Mouse (Mus musculus): ENCODE data around the gene Dolk.

Dolk gene

DNA sequence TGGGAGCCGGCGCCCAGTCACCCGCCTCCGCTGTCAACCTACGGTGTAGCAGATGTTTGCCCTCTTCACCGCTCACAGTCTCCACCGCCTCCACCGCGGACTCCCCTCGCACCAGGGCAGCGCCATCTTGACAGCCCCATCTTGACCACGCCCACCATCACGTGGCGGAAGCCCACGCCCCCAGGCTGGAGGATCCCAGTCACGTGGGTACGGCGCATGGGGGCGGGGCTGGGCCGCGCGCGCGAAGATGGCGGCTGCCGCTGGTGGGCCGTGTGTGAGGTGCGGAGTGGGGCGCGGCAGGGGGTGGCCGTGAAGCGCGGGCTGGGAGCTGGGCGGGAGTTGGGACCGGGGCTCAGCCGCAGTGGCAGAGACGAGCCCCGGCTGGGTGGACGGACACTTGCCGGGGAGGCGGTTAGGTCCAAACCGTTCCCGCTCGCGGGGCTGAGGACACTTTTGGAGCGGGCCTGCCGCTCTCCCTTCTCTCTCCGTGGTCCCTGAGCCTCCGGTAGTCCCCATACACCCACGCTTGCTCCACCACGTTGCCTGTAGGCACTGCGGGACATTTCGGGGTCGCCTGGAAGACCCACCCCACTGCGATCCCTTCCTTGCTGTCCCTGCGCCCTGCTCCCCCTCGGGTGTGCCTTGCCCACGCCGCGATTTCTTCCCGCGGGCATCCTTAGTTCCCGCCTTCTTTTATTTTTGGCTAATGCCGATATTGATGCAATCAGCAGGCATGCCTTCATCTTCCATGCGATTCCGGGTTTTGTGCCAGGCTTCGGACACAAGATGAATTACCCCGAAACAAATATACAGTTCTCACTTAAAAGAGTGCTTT is at the start of gene Dolk, which contains the start of gene Nup188:
Gene Dolk (minus strand): TSS at position 143 of the 835 bp plus-strand sequence.
Gene Nup188 (plus strand): TSS at position 206 of the 835 bp plus-strand sequence.
- in situ Hi-C loops (cut with MboI, MseI): no loop called here

DNA sequence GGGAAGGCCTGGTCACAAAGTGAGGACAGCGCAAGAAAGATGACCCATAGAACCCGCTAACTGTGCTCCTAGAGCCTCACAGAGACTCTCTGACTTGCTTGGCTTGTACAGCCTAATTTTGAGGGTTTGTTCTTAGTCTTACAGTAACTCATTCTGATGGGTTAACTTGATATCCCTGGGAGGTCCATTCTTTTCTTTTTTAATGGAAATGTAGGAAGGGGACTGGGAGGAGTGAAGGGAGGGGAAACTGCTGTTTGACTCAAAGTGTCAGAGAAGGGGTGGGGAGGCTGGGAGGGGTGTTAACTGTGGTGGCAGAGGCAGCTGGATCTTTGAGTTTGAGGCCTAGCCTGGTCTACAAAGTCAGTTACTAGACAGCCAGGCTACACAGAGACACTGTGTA is 49.2 kb upstream of the Dolk start:
- in situ Hi-C loops (cut with MboI, MseI): no loop called here

DNA sequence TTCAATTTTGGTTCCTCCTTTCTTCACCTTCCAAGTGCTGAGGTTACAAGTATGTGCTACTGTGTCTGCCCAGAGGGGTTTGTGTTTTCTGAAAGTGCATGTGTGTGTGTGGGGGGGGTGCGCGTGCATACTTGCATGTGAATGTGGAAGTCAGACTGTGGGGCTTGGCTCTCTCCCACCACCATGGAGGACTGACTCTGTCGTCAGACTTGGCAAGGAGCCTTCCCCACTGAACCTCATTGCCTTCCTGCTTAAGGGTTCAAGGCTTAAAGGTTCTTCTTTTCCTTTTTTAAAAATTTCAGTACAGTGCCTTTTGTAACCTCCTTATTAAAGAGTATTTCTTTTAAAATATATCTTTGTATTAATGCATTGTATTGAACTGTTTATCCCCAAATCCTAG is 42.7 kb upstream of the Dolk start:
- in situ Hi-C loops (cut with MboI, MseI): loop anchor here (10.0 kb wide), 3 partner anchors 1164 to 1876 kb away; no protein-coding TSS in a partner anchor

DNA sequence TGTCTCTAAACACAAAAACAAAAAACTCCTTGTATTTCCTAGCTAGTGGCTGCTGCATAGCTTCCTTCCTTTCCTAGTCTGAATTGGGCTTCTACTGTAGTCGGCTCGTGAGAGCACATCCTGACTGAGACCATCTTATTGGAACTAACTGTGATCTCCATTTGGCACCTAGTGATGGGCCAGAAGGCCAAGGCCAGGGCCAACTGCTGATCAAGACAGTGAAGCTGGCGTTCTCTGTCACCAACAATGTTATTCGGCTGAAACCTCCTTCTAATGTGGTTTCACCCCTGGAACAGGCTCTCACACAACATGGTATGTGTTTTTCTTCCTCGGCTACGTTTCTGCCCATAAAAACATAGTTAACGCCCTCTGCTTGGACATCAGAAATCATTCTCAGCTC is 41.1 kb upstream of the Dolk start:
- in situ Hi-C loops (cut with MboI, MseI): loop anchor here (10.0 kb wide), 3 partner anchors 1162 to 1878 kb away; no protein-coding TSS in a partner anchor

DNA sequence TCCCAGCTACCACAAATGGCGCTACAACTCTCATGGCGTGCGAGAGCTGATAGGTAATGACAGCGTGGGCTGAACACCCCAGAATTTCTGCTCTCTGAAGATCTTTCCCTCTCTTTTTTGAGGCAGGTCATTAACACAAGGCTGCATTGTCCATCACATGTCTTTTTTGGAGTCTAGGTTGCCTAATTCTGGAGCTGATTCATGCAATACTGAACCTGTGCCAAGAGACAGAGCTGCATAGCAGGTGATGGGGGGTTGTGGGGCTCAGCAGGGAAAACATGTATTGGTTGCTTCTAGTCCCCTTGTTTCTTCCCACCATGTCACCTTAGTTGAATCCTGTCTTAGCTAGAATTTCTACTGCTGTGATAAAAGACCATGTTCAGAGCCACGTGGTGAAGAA is 39.2 kb upstream of the Dolk start:
- in situ Hi-C loops (cut with MboI, MseI): loop anchor here (10.0 kb wide), 3 partner anchors 1160 to 1880 kb away; no protein-coding TSS in a partner anchor

DNA sequence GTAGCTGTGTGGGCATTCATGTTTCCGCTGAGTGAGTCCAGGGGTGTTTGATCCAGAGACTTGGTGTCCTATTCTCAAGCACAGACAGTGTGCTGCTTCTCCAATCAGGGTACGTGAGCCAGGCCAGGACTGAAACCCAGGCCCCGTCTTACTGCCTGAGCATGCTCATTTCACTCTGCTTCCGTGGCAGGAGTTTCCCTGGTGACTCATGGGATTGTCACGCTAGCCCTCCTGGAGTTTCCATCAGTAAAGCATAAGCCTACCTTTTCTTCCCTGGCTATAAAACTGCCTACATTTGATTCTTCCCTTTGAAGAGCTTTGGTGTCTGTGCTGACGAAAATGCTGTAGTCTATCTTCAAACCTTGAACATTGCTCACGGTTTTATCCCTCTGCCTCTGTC is 37.0 kb upstream of the Dolk start:
- in situ Hi-C loops (cut with MboI, MseI): loop anchor here (10.0 kb wide), 3 partner anchors 1158 to 1882 kb away; no protein-coding TSS in a partner anchor

DNA sequence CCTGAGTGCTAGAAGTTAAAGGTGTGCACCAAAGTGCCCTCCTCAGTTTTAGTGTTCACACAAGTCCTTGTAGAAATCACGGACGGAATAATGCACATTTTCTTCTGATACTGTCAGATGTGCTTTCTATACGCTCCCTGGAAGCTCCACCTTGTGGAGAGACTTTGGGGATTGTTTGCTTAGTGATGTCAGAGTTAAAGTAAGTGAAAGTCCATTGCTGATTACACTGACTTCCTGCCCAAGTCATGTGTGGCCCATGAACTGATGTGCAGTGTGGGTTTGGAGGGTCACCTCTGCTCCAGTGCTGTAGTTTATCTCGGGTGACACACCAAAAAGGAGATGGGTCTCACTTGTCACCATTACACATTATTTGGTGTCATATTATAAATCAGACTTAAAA is 33.1 kb upstream of the Dolk start:
- in situ Hi-C loops (cut with MboI, MseI): no loop called here

DNA sequence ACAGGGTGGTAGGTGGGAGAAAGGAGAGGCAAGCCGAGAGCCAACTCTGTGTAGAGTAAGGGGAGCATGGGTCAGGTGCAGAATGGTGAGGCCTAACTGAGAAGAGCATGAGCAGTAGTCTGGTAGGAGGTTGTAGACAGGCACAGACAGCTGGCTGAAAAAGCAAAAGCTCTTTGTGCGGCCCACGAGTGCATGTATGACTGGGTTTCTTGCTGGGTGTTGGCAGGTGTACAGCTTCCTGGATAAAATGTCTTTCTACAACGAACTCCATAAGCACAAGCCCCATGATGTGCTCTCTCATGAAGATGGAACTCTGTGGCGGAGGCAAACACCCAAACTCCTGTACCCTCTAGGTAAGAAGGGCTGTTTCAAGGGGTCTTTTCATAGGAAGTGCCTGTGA is 30.8 kb upstream of the Dolk start:
- in situ Hi-C loops (cut with MboI, MseI): no loop called here

DNA sequence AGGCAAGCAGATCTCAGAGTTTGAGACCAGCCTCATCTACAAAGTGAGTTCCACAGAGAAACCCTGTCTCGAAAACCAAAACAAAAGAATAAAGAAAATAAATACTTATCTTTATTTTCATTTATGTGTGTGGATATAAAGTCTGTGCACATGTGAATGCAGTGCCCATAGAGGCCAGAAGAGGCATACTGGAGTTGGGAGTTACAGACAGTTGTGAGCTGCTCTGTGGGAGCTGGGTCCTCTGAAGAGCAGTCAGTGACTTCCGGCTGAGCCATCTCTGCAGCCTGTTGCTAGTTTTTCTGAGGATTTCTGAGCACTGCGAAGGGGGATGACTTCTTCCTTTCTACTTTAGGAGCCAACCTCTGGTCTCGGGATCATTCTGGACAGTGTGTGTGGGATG is 30.0 kb upstream of the Dolk start:
- in situ Hi-C loops (cut with MboI, MseI): no loop called here

DNA sequence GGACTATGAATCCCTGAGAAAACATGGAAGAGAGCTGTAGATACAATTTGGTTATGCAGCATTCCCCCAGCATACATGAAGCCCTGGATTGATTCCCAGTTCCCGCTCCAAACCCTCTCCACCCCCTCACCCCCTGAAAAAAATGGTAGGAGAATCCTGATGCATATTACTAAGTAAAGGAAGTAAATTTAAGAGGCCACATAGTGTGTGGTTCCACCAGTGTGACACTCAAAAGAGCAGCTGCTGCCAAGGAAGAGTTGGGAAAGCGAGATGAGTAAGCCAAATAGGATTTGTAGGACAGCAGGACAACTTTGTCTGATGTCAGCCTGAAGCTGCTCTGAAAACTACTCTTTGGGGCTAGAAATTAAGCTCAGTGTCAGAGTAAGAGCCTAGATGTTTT is 25.3 kb upstream of the Dolk start:
- in situ Hi-C loops (cut with MboI, MseI): no loop called here

DNA sequence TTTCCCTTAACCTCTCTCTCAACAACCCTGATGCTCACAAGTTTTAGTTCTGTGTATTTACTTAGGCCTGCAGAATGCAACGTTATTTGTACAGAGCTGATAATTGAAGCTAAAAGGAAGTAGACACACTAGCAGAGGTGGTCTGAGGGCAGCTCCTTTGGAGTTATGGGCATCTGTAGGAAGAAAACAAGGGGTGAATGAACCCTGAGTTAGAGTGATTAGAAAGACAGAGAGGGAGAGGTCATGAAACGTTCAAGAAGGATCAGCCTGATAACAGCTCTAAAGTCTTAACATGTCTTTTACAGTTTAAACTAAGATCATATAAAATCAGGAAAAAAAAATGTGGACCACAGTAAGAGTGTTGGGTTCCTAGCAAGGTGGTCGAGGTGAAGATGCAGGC is 23.2 kb upstream of the Dolk start:
- in situ Hi-C loops (cut with MboI, MseI): no loop called here

DNA sequence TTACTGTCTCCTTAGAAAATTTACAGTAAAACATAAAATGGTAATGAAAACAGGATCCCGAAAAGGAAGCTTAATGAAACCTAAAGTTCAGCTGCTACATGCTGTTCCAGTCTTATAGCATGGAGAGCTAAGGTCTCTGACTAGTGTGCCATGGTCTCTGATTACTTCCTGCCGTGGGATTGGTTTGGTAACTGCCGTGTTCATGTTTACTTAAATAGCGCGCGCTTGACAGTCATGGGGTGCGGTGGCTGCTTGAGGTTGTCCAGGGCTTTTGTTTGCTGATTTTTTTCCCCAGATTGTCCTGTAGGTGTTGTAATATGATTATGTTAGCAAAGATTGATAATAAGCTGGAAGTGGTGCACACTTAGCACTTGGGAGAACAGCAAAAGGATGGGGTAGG is 20.0 kb upstream of the Dolk start:
- in situ Hi-C loops (cut with MboI, MseI): no loop called here

DNA sequence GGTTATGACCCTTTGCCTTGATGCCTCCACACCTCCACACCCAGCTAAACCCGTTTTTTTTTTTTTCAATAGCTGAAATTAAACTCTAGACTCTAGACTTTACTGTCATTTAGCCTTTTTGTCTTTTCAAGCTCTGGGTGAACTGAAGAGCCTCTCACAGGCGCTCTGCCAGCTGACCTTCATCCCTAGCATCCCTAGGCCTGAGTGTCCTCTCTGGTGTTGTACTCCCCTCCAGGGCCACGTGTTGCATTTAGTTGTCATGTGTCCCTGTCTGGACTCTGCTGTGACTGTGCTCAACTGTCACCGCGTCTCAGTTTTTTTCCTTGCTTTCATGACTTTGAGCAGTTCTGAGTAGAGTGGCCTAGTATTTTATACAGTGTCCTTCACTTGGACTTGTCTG is 13.8 kb upstream of the Dolk start:
- in situ Hi-C loops (cut with MboI, MseI): no loop called here

DNA sequence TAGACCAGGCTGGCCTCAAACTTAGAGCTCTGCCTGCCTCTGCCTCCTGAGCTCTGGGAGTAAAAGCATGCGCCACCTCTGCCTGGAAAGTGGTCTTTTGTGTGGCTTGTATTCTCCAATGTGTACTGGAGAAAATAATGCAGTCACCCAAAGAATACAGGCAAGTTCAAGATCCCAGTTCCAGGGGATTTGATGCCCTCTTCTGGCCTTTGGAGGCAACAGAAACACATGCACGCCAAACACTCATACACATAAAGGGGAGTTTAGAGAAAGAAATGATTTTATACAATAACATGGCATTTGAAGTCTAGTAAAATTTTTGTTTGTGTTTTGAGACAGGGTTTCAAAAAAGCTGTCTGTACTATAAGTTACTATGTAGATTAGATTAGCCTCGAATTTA is 13.4 kb upstream of the Dolk start:
- in situ Hi-C loops (cut with MboI, MseI): no loop called here

DNA sequence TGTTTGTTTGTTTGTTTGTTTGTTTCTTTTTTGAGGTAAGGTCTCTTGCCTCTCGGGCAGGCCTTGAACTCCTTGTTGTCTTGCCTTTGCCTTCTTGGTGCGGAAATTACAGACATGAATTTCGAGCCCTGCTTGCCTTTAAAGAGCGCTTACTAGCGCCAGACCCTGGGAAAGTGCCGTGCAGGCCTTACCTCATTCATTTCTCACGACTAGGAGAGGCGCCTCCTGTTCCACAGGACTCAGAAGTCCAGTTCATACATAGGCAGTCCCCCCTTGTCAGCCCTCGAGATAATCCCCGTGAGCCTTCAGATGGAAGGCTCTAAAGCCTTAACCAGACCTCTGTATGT is 866 bp upstream of the Dolk start:
- in situ Hi-C loops (cut with MboI, MseI): no loop called here

DNA sequence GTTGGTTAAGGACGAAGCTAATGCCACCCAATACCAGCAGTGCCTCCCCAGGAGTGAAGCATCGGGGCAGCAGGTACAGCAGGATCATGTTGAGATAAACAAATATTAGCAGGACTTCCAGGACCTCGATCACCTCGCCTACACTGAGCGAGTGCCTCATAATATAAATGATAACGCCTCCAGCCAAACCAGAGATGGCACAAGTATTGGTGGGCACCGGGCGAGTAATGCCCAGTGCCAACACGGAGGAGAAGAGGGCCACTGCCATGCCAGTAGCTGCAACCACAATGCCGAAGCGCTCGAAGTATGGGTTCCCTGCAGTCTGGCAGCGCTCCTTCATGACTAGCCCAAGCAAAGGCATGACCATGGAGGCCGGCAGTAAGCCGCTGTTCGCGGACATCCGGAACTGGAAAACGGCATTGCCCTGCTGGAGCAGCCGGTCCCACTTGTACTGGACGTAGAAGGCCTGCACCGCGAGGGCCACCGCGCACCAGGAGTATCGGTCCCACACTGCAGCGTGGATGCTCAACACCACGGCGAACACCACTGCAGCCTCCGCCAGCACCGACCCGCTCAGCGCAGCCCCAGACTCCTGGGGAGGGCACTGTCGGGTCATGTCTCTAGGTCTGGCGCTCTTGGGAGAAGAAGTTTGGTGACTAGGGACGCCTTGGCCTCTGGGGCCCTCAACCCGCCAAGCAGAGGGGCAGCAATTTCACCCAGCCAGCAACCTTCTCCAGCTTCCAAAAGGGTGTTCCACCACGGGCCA is 535 bp downstream of the Dolk start:
- in situ Hi-C loops (cut with MboI, MseI): no loop called here

DNA sequence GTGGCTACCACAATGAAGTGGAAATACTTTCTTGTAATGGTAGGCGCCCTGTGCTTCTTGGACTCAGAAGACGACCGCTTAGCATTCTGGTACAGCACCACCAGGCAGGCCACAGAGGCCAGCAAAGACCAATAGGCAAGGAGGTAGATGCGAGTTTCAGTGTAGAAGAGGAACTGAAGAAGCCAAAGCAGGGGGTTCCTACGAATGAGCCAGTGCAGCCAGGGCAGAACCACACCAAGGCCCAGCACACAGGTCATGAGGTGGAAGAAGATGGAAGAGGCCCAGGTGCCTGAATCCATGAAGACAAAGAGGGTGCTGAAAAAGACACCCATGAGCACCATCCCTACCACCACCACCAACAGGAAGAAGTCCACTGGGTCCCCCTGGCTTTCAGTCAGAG is 1.1 kb downstream of the Dolk start:
- in situ Hi-C loops (cut with MboI, MseI): no loop called here

DNA sequence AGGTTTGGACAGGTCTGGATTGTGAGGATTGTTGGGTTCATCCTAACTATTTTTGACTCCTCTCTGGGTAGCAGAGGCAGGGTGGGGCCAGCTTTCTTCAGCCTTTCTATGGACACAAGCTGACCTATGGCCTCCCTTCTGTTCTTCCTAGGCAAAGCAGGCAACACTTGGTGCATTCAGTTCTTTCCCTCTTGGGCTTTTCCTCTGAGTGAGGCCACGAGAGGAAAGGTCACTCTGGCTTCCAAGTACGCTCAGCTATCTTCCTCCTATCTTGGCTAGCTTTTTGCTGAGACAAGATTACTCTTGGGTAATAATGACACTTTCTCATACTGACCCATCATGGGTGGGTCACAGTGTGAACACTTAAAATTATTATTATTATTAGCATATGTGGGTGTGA is 2.9 kb downstream of the Dolk start:
- in situ Hi-C loops (cut with MboI, MseI): loop anchor here in 1 of 2 experiments (5.0 kb wide), 1 partner anchor 96 kb away; no protein-coding TSS in a partner anchor

DNA sequence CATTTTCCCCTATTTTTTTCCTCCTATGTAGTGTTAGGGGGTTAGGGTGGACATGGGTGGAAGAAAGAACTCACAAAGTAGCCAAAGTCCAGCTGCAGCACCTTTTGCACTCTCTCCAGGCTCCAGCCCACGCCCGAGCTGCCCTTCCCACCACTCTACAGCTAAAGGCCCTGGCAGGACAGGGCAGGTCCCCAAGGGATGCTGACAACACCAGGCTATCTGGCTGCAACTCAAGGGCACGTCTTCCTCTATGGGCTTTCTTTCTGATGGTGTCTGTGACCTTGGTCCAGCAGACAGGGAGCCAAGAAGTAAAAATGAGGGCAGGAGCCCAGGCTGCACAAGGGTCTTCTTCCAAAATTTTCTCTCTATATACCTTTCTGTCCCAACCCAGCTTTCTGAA is 4.5 kb downstream of the Dolk start:
- in situ Hi-C loops (cut with MboI, MseI): loop anchor here in 1 of 2 experiments (5.0 kb wide), 1 partner anchor 94 kb away; no protein-coding TSS in a partner anchor

DNA sequence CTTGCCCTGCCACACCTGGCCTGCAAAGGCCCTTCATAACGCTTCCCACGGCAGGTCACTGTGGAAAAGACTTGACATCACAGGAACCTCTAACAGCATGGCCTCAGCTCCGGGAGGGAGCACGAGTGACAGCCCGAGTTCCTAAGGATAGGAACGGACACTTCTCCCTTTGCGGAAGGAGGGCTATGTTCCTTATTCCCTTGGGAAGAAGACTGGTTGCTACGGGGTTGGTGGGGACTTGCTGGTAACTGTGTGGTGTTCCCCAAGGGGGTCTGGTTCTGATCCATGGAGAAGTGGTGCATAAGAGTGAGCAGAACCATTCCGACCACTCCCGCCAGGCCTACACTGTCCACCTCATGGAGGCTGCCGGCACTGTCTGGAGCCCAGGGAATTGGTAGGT is 5.4 kb downstream of the Dolk start, which contains the start of gene Gm28038:
Gene Gm28038 (plus strand): TSS at position 301 of the 400 bp plus-strand sequence.
- in situ Hi-C loops (cut with MboI, MseI): loop anchor here in 1 of 2 experiments (5.0 kb wide), 1 partner anchor 93 kb away; no protein-coding TSS in a partner anchor

DNA sequence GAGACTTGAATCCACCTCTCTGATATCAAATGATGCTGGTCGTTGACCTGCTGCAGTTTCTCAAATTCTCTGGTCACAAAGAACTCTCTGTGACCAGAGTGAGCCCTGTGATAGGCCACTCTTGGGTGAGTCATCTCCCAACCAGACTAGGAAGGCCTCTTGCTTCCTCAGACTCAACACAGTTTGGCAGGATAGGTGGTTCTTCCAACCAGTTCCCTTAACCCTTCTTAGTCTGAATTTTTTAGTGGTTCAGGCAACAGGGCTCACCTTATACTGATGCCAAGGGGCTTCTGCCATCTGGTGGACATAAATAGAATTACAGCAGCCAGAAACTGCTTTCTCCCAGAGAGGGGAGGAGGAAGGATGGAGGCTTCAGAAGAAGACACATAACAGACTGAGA is 16.0 kb downstream of the Dolk start:
- in situ Hi-C loops (cut with MboI, MseI): no loop called here

DNA sequence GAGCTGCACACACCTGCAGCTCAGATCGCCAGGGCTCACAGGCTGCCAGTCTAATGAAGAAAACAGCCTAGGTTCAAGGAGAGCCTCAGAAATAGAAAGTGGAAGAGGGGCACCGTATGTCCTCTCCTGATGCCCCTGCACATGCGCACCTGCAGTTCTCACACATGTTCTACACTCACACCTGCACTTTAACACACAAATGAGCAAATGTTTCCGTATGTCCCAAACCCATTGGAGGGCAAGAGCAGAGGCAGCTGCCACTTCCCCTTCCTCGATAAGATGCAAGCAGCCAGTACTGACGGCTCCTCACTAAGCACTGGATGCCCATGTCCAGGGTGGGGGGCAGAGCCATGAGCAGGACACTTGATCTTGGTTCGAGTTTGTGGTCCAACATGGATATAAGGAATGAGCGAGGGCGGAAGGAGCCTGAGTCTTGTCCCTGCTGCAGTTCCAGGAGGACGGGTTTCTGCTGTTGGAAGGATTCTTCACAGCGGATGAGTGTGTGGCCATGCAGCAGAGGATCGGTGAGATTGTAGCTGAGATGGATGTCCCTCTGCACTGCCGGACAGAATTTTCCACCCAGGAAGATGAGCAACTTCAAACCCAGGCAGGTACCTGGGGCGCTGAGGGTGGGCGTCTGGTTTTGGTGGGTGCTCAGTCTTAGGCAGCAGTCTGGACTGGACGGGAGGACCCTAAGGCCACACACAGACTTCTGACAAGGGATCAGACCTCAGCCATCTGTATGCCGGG is 16.7 kb downstream of the Dolk start:
- in situ Hi-C loops (cut with MboI, MseI): no loop called here

Data from T-helper 17 cell (primary cell).